ENCODE assay signal across 11 mouse cellular contexts in the genomic region with DNA sequence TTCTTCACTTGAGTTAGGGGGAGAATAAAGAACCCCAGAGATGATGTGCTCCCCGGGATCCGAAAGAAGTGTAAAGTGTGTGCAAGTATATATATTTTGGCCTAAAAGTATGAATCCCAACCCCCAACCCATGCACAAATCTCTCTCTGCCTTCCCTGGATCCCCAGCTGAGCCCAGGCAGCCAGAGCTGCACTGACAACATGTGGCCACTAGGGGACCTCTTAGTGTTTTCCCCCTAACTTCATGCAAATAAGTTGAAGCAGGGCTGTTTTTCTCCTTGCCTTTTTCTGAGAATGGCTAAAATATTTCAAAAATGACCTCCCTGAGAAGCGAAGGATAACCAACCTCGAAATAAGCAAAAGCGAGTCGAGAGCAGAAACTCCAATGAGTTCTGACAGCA. TPM values are rescaled to one million over a fixed set of nuclear protein-coding genes. Genes with fewer than 3 reads are reported as not detected.
DNase-seq lines count a peak whose midpoint lies in the region; ATAC-seq and TF ChIP-seq lines count a peak whose summit lies in the region.
"Had no signal": no experiment of that assay in that cellular context is flagged by ENCODE, and none has a peak within 500 bp of the region (broad histone marks: within the 10 kb centered on the region; RNA-seq: fewer than 3 reads in every experiment).

No protein-coding gene starts in this region.

- no peak overlapping the region for H3K9ac ChIP-seq in hindbrain, postnatal 0 days (replicated peaks; ENCODE audit: low read length)
- H3K9ac ChIP-seq in hindbrain, embryonic 16.5 days (ENCODE audit: low read depth, low read length), result no peak overlapping the region
- no peak overlapping the region for H3K9ac ChIP-seq in lung, embryonic 14.5 days
- H3K9ac ChIP-seq: embryonic facial prominence, embryonic 13.5 days; limb, embryonic 13.5 days; stomach, embryonic 15.5 days had no signal

- no peak overlapping the region for H3K4me3 ChIP-seq in hindbrain, postnatal 0 days (ENCODE audit: low read length)
- H3K4me3 ChIP-seq in hindbrain, embryonic 16.5 days (ENCODE audit: low read length), result no peak overlapping the region
- no peak overlapping the region for H3K4me3 ChIP-seq in lung, embryonic 14.5 days (ENCODE audit: low read depth, low read length)
- H3K4me3 ChIP-seq in testis, adult 2 months (ENCODE audit: control insufficient read depth, low read depth, low read length), result no peak overlapping the region
- H3K4me3 ChIP-seq: embryonic facial prominence, embryonic 13.5 days; limb, embryonic 13.5 days; stomach, embryonic 15.5 days had no signal

- TF ChIP-seq POLR2A in testis, adult 2 months (IDR thresholded peaks at IDR 0.05; ENCODE audit: control insufficient read depth, low read depth, low read length), result no peak

- no peak overlapping the region for H3K4me2 ChIP-seq in hindbrain, postnatal 0 days (ENCODE audit: low read depth, low read length)
- no peak overlapping the region for H3K4me2 ChIP-seq in hindbrain, embryonic 16.5 days (ENCODE audit: low read length)
- no peak overlapping the region for H3K4me2 ChIP-seq in lung, embryonic 14.5 days
- H3K4me2 ChIP-seq: embryonic facial prominence, embryonic 13.5 days; limb, embryonic 13.5 days; stomach, embryonic 15.5 days had no signal

- H3K36me3 ChIP-seq in hindbrain, postnatal 0 days (ENCODE audit: insufficient read depth, low read length), result no peaks in the 10 kb centered on the region
- no peaks in the 10 kb centered on the region for H3K36me3 ChIP-seq in hindbrain, embryonic 16.5 days (ENCODE audit: control insufficient read depth, insufficient read depth, low read length)
- no peaks in the 10 kb centered on the region for H3K36me3 ChIP-seq in lung, embryonic 14.5 days (ENCODE audit: insufficient read depth)
- H3K36me3 ChIP-seq in testis, adult 2 months (ENCODE audit: control insufficient read depth, insufficient read depth, low read length), result no peaks in the 10 kb centered on the region
- H3K36me3 ChIP-seq: embryonic facial prominence, embryonic 13.5 days; limb, embryonic 13.5 days; stomach, embryonic 15.5 days had no signal

- no peak for ATAC-seq in hindbrain, postnatal 0 days
- ATAC-seq in hindbrain, embryonic 16.5 days, result no peak
- ATAC-seq in lung, embryonic 14.5 days (ENCODE audit: insufficient read depth), result no peak

- intact Hi-C loops in gastrocnemius, postnatal 36 days (cut with DNase I), result no loop called here

- peak; percentile 63 for TF ChIP-seq CTCF in hindbrain, postnatal 0 days (IDR thresholded peaks at IDR 0.05; ENCODE audit: low read depth)
- TF ChIP-seq CTCF in lung, embryonic 14.5 days (IDR thresholded peaks at IDR 0.05; ENCODE audit: low read depth), result peak; percentile 66
- TF ChIP-seq CTCF in testis, adult 2 months (IDR thresholded peaks at IDR 0.05; ENCODE audit: control insufficient read depth, insufficient read depth, insufficient replicate concordance, low read depth, low read length), result peak; percentile 53; the same call in 1 of the 2 replicates

- H3K4me1 ChIP-seq in hindbrain, postnatal 0 days (ENCODE audit: insufficient read depth, low read length), result no peaks in the 10 kb centered on the region
- H3K4me1 ChIP-seq in hindbrain, embryonic 16.5 days (ENCODE audit: control insufficient read depth, insufficient read depth, low read depth, low read length), result no peaks in the 10 kb centered on the region
- H3K4me1 ChIP-seq in lung, embryonic 14.5 days (ENCODE audit: insufficient read depth), result no peaks in the 10 kb centered on the region
- H3K4me1 ChIP-seq in testis, adult 2 months (ENCODE audit: control insufficient read depth, insufficient read depth, low read length), result no peaks in the 10 kb centered on the region
- H3K4me1 ChIP-seq: embryonic facial prominence, embryonic 13.5 days; limb, embryonic 13.5 days; stomach, embryonic 15.5 days had no signal

- no peak overlapping the region for H3K27ac ChIP-seq in hindbrain, postnatal 0 days
- no peak overlapping the region for H3K27ac ChIP-seq in hindbrain, embryonic 16.5 days (ENCODE audit: low read depth, low read length)
- H3K27ac ChIP-seq in lung, embryonic 14.5 days (ENCODE audit: low read depth), result no peak overlapping the region
- no peak overlapping the region for H3K27ac ChIP-seq in testis, adult 2 months (ENCODE audit: control insufficient read depth, insufficient read depth, low read depth, low read length)
- H3K27ac ChIP-seq: embryonic facial prominence, embryonic 13.5 days; limb, embryonic 13.5 days; stomach, embryonic 15.5 days had no signal

- WGBS in hindbrain, postnatal 0 days, result 51% methylated on average over 6 of the region's 6 CpGs
- 47% methylated on average over 6 of the region's 6 CpGs for WGBS in hindbrain, embryonic 16.5 days
- 40% methylated on average over 6 of the region's 6 CpGs for WGBS in lung, embryonic 14.5 days

- H3K27me3 ChIP-seq in hindbrain, postnatal 0 days (ENCODE audit: insufficient read depth, low read length), result no peaks in the 10 kb centered on the region
- no peaks in the 10 kb centered on the region for H3K27me3 ChIP-seq in hindbrain, embryonic 16.5 days (replicated peaks; ENCODE audit: control insufficient read depth, insufficient read depth, low read length)
- no peaks in the 10 kb centered on the region for H3K27me3 ChIP-seq in lung, embryonic 14.5 days (ENCODE audit: insufficient read depth, low read length)
- no peaks in the 10 kb centered on the region for H3K27me3 ChIP-seq in testis, adult 2 months (ENCODE audit: control insufficient read depth, insufficient read depth, low read length)
- H3K27me3 ChIP-seq: embryonic facial prominence, embryonic 13.5 days; stomach, embryonic 15.5 days had no signal

- H3K9me3 ChIP-seq in hindbrain, postnatal 0 days (ENCODE audit: low read length), result no peaks in the 10 kb centered on the region
- no peaks in the 10 kb centered on the region for H3K9me3 ChIP-seq in hindbrain, embryonic 16.5 days (ENCODE audit: control insufficient read depth, low read length)
- H3K9me3 ChIP-seq in lung, embryonic 14.5 days (ENCODE audit: low read depth, low read length), result no peaks in the 10 kb centered on the region
- H3K9me3 ChIP-seq: embryonic facial prominence, embryonic 13.5 days; limb, embryonic 13.5 days; stomach, embryonic 15.5 days had no signal

- peak; percentile 25 for DNase-seq in hindbrain, postnatal 0 days (ENCODE audit: low spot score)
- DNase-seq in CD4-positive helper T cell, adult 2 months (ENCODE audit: low read depth, low spot score), result peak; percentile 1
- peak; percentile 42 to 86 for DNase-seq in adrenal gland, adult (ENCODE audit: inconsistent age in 2 of 2, low spot score in 1 of 2)
- peak; percentile 5 to 17 for DNase-seq in gastrocnemius, postnatal 36 days
- peak; percentile 69 for DNase-seq in lung, embryonic 14.5 days
- no peak for DNase-seq in spleen, adult 12 weeks (ENCODE audit: low spot score)

RNA-seq across cellular contexts. Expression of gene Pcdh19, which starts 46.2 kb away (rescaled TPM):
- 41.4 and 47.9 TPM in 2 replicates for total RNA-seq in hindbrain, postnatal 0 days (2014; rRNA removed)
- polyA plus RNA-seq in hindbrain, postnatal 0 days (2015; fragmentation: Nextera tagmentation; extraction: Ambion mirVana), result 19.7 and 20.9 TPM in 2 replicates
- polyA plus RNA-seq in hindbrain, embryonic 16.5 days (2015; fragmentation: Nextera tagmentation; extraction: Ambion mirVana), result 14.6 and 18.8 TPM in 2 replicates
- 1 to 10 TPM; 2.8 to 3.5 TPM for total RNA-seq in gastrocnemius, postnatal 36 days (2021)
- polyA plus RNA-seq in lung, embryonic 14.5 days (2014; fragmentation: Nextera tagmentation; extraction: Ambion mirVana), result 1.2 and 1.9 TPM in 2 replicates
- polyA plus RNA-seq in testis, adult 2 months (2012; rRNA removed), result 0.06 and 0.09 TPM in 2 replicates
